Mouse (Mus musculus) testis, adult 2 months (tissue): Measurements from ENCODE around the gene Gm10260.

Source experiments
- CTCF ChIP-seq: fragments of 200-500 bp; IDR thresholded peaks from 2 replicates; pipeline ENCODE4 v1.5.1; 2012; ENCODE audit warnings: low read depth, mild to moderate bottlenecking, inconsistent platforms, low read length, moderate library complexity; ENCODE audit not compliant: control insufficient read depth, insufficient read depth, insufficient replicate concordance
- POLR2A ChIP-seq: fragments of 200-500 bp; IDR thresholded peaks from 2 replicates; pipeline ENCODE4 v1.6.1; 2012; ENCODE audit warnings: low read depth, mild to moderate bottlenecking, inconsistent platforms, low read length, moderate library complexity; ENCODE audit not compliant: control insufficient read depth

DNA sequence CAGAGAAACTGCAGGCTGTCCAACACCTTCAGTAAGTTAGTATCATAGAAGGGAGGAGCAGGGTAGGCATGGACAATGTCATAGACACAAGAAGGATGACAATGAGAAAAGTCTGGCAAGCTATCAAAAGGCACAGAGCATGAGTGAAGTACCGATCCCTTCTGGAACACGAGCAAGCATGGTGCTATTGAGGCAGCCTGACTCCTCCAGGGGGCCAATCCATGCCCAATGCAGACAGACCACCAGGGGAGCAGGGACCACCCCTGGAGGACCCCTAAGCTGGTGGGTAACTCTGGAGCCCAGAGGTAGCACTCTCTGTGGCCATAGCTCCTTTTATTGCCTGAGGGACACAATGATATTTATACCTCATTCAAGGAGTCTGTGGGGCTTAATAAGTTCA, 20.1 kb upstream of the Gm10260 start:
- no peak for TF ChIP-seq CTCF
- TF ChIP-seq POLR2A = no peak
